In genomic region chr12:54121286-54121685, GRCm38 (mm10) we compare ENCODE assay signal across 24 mouse cellular contexts.
DNase-seq lines count a peak whose midpoint lies in the region; ATAC-seq and TF ChIP-seq lines count a peak whose summit lies in the region.
"Had no signal": no experiment of that assay in that cellular context is flagged by ENCODE, and none has a peak within 500 bp of the region (broad histone marks: within the 10 kb centered on the region; RNA-seq: fewer than 3 reads in every experiment).

No protein-coding gene starts in this region.

- H3K9ac ChIP-seq in limb, embryonic 12.5 days (replicated peaks), result no peak overlapping the region
- H3K9ac ChIP-seq in midbrain, postnatal 0 days (replicated peaks; ENCODE audit: low read length, poor library complexity, severe bottlenecking), result no peak overlapping the region
- H3K9ac ChIP-seq in midbrain, embryonic 16.5 days (ENCODE audit: low read depth, low read length), result no peak overlapping the region
- H3K9ac ChIP-seq in embryonic facial prominence, embryonic 15.5 days, result no peak overlapping the region
- H3K9ac ChIP-seq: embryonic facial prominence, embryonic 12.5 days; heart, embryonic 13.5 days; hindbrain, embryonic 12.5 days; intestine, embryonic 15.5 days had no signal

- ATAC-seq in limb, embryonic 12.5 days (ENCODE audit: insufficient number of reproducible peaks, insufficient read depth, low FRiP score, low TSS enrichment, low read depth), result no peak
- no peak for ATAC-seq in midbrain, postnatal 0 days (ENCODE audit: low FRiP score)
- ATAC-seq in midbrain, embryonic 16.5 days, result no peak
- no peak for ATAC-seq in embryonic facial prominence, embryonic 15.5 days (ENCODE audit: insufficient number of reproducible peaks, low FRiP score, low TSS enrichment, low read depth)
- ATAC-seq: CD4-positive, CD25-positive, alpha-beta regulatory T cell, adult 4 months; forebrain, embryonic 16.5 days; hindbrain, embryonic 16.5 days; intestine, embryonic 15.5 days had no signal

- TF ChIP-seq CTCF in midbrain, postnatal 0 days (IDR thresholded peaks at IDR 0.05), result no peak

- H3K4me2 ChIP-seq in limb, embryonic 12.5 days, result no peak overlapping the region
- no peak overlapping the region for H3K4me2 ChIP-seq in midbrain, postnatal 0 days (ENCODE audit: low read depth, low read length, poor library complexity, severe bottlenecking)
- H3K4me2 ChIP-seq in midbrain, embryonic 16.5 days (ENCODE audit: low read length), result no peak overlapping the region
- no peak overlapping the region for H3K4me2 ChIP-seq in embryonic facial prominence, embryonic 15.5 days (replicated peaks)
- H3K4me2 ChIP-seq: embryonic facial prominence, embryonic 12.5 days; heart, embryonic 13.5 days; hindbrain, embryonic 12.5 days; intestine, embryonic 15.5 days had no signal

- no peaks in the 10 kb centered on the region for H3K9me3 ChIP-seq in heart, embryonic 10.5 days
- H3K9me3 ChIP-seq in limb, embryonic 12.5 days, result no peaks in the 10 kb centered on the region
- H3K9me3 ChIP-seq in limb, embryonic 10.5 days (replicated peaks), result no peaks in the 10 kb centered on the region
- H3K9me3 ChIP-seq in midbrain, postnatal 0 days (ENCODE audit: low read length), result no peaks in the 10 kb centered on the region
- H3K9me3 ChIP-seq in midbrain, embryonic 16.5 days (replicated peaks; ENCODE audit: control insufficient read depth, low read length, poor library complexity, severe bottlenecking), result no peaks in the 10 kb centered on the region
- no peaks in the 10 kb centered on the region for H3K9me3 ChIP-seq in embryonic facial prominence, embryonic 15.5 days (replicated peaks)
- H3K9me3 ChIP-seq: embryonic facial prominence, embryonic 12.5 days; heart, embryonic 13.5 days; hindbrain, embryonic 12.5 days; intestine, embryonic 15.5 days had no signal

- peak; percentile 17 for DNase-seq in heart, embryonic 10.5 days (ENCODE audit: low spot score)
- no peak for DNase-seq in heart, adult 8-10 months (ENCODE audit: low spot score)
- no peak for DNase-seq in limb, embryonic 10.5 days (ENCODE audit: low spot score)
- peak; percentile 17 for DNase-seq in midbrain, postnatal 0 days (ENCODE audit: low spot score)
- no peak for DNase-seq in right cerebral cortex, adult 2 months (ENCODE audit: low spot score in 2 of 2)
- DNase-seq: adrenal gland, adult 2 months; adrenal gland, postnatal 14 days; cerebellum, adult 11-12 months; cerebellum, adult 8-10 months; cerebellum, postnatal 36 days; gastrocnemius, postnatal 14 days; heart, adult 11 months; heart, postnatal 14 days; heart, postnatal 4 days had no signal

- no peaks in the 10 kb centered on the region for H3K4me1 ChIP-seq in heart, embryonic 10.5 days
- peaks cover 10% of the 10 kb centered on the region for H3K4me1 ChIP-seq in limb, embryonic 12.5 days (replicated peaks)
- H3K4me1 ChIP-seq in limb, embryonic 10.5 days, result no peaks in the 10 kb centered on the region
- H3K4me1 ChIP-seq in midbrain, postnatal 0 days (ENCODE audit: insufficient read depth, low read length), result peaks cover 5% of the 10 kb centered on the region; the same call in 1 of the 2 replicates
- H3K4me1 ChIP-seq in midbrain, embryonic 16.5 days (ENCODE audit: control insufficient read depth, insufficient read depth, low read length), result peaks cover 5% of the 10 kb centered on the region
- H3K4me1 ChIP-seq in embryonic facial prominence, embryonic 15.5 days, result peaks cover 4% of the 10 kb centered on the region; the same call in 1 of the 2 replicates
- H3K4me1 ChIP-seq: embryonic facial prominence, embryonic 12.5 days; heart, embryonic 13.5 days; hindbrain, embryonic 12.5 days; intestine, embryonic 15.5 days had no signal

- H3K27ac ChIP-seq in heart, embryonic 10.5 days, result no peak overlapping the region
- peak overlapping the region; percentile 46; the same call in 1 of the 2 replicates for H3K27ac ChIP-seq in limb, embryonic 12.5 days
- no peak overlapping the region for H3K27ac ChIP-seq in limb, embryonic 10.5 days
- H3K27ac ChIP-seq in midbrain, postnatal 0 days (ENCODE audit: low read depth, low read length), result no peak overlapping the region
- H3K27ac ChIP-seq in midbrain, embryonic 16.5 days (ENCODE audit: low read length), result no peak overlapping the region
- H3K27ac ChIP-seq in embryonic facial prominence, embryonic 15.5 days (replicated peaks), result peak overlapping the region; percentile 41; the same call in 1 of the 2 replicates
- H3K27ac ChIP-seq: embryonic facial prominence, embryonic 12.5 days; heart, embryonic 13.5 days; hindbrain, embryonic 12.5 days; intestine, embryonic 15.5 days had no signal

- WGBS in heart, embryonic 10.5 days, result 94% methylated on average over 3 of the region's 3 CpGs
- WGBS in limb, embryonic 12.5 days, result 57% methylated on average over 3 of the region's 3 CpGs
- WGBS in limb, embryonic 10.5 days, result 94% methylated on average over 3 of the region's 3 CpGs
- 62% methylated on average over 3 of the region's 3 CpGs for WGBS in midbrain, postnatal 0 days
- WGBS in midbrain, embryonic 16.5 days, result 66% methylated on average over 3 of the region's 3 CpGs
- WGBS in embryonic facial prominence, embryonic 15.5 days, result 46% methylated on average over 3 of the region's 3 CpGs

- H3K36me3 ChIP-seq in heart, embryonic 10.5 days, result no peaks in the 10 kb centered on the region
- H3K36me3 ChIP-seq in limb, embryonic 12.5 days, result no peaks in the 10 kb centered on the region
- no peaks in the 10 kb centered on the region for H3K36me3 ChIP-seq in limb, embryonic 10.5 days
- no peaks in the 10 kb centered on the region for H3K36me3 ChIP-seq in midbrain, postnatal 0 days (ENCODE audit: insufficient read depth, low read length)
- H3K36me3 ChIP-seq in midbrain, embryonic 16.5 days (ENCODE audit: control insufficient read depth, insufficient read depth, low read length), result no peaks in the 10 kb centered on the region
- H3K36me3 ChIP-seq in embryonic facial prominence, embryonic 15.5 days, result no peaks in the 10 kb centered on the region
- H3K36me3 ChIP-seq: embryonic facial prominence, embryonic 12.5 days; heart, embryonic 13.5 days; hindbrain, embryonic 12.5 days; intestine, embryonic 15.5 days had no signal

- no peaks in the 10 kb centered on the region for H3K27me3 ChIP-seq in heart, embryonic 10.5 days (ENCODE audit: insufficient read depth, poor library complexity, severe bottlenecking)
- H3K27me3 ChIP-seq in limb, embryonic 12.5 days, result no peaks in the 10 kb centered on the region
- H3K27me3 ChIP-seq in limb, embryonic 10.5 days (ENCODE audit: low read depth, poor library complexity, severe bottlenecking), result no peaks in the 10 kb centered on the region
- no peaks in the 10 kb centered on the region for H3K27me3 ChIP-seq in midbrain, postnatal 0 days (ENCODE audit: insufficient read depth, low read length)
- H3K27me3 ChIP-seq in midbrain, embryonic 16.5 days (ENCODE audit: control insufficient read depth, insufficient read depth, low read depth, low read length), result no peaks in the 10 kb centered on the region
- H3K27me3 ChIP-seq in embryonic facial prominence, embryonic 15.5 days, result no peaks in the 10 kb centered on the region
- H3K27me3 ChIP-seq: embryonic facial prominence, embryonic 12.5 days; heart, embryonic 13.5 days; hindbrain, embryonic 12.5 days; intestine, embryonic 15.5 days had no signal

- no peak overlapping the region for H3K4me3 ChIP-seq in heart, embryonic 10.5 days
- no peak overlapping the region for H3K4me3 ChIP-seq in limb, embryonic 12.5 days (replicated peaks)
- no peak overlapping the region for H3K4me3 ChIP-seq in limb, embryonic 10.5 days
- H3K4me3 ChIP-seq in midbrain, postnatal 0 days (ENCODE audit: low read depth, low read length), result no peak overlapping the region
- no peak overlapping the region for H3K4me3 ChIP-seq in midbrain, embryonic 16.5 days (ENCODE audit: low read depth, low read length)
- no peak overlapping the region for H3K4me3 ChIP-seq in embryonic facial prominence, embryonic 15.5 days (replicated peaks)
- H3K4me3 ChIP-seq: embryonic facial prominence, embryonic 12.5 days; heart, embryonic 13.5 days; hindbrain, embryonic 12.5 days; intestine, embryonic 15.5 days had no signal

Comparison
In these comparisons a context has a peak if more than half of its experiments do, and no peak if none do; other contexts are left out.
1. DNase-seq: peak in heart, embryonic 10.5 days (single experiment) and midbrain, postnatal 0 days (single experiment); none in heart, adult 8-10 months (single experiment), limb, embryonic 10.5 days (single experiment) and right cerebral cortex, adult 2 months (0 of 2).
2. H3K27ac ChIP-seq: peak in limb, embryonic 12.5 days (single experiment) and embryonic facial prominence, embryonic 15.5 days (single experiment); none in heart, embryonic 10.5 days (single experiment), limb, embryonic 10.5 days (single experiment), midbrain, postnatal 0 days (single experiment) and midbrain, embryonic 16.5 days (single experiment).